Comparison of ENCODE assay signal across 8 mouse cellular contexts in the genomic region with DNA sequence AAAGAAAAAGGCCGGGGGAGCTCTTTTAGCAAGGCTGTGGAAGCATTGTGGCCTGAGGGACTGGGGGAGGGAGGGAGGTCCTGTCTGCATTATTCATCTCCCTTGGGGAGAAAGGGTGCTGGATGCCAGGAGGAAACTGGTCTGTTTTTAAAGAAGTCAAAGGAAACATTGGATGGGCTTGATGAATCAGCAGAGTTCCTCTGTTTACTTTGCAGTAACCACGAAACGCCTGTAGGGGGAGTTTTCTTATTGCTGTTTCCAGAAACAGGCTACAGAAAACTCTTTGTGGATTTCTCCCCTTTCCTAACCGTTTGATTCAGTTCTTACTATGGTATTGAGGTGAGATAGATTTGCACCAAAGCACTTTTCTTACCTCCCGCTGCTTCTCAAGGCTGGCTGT.
DNase-seq lines count a peak whose midpoint lies in the region; ATAC-seq and TF ChIP-seq lines count a peak whose summit lies in the region.

No protein-coding gene starts in this region.

- H3K36me3 ChIP-seq in forebrain, embryonic 11.5 days (ENCODE audit: control insufficient read depth, insufficient read depth, low read length): no peaks in the 10 kb centered on the region
- no peaks in the 10 kb centered on the region for H3K36me3 ChIP-seq in forebrain, embryonic 16.5 days (ENCODE audit: control insufficient read depth, insufficient read depth)
- no peaks in the 10 kb centered on the region for H3K36me3 ChIP-seq in limb, embryonic 14.5 days (ENCODE audit: control insufficient read depth, insufficient read depth, low read length)

- no peak overlapping the region for H3K9ac ChIP-seq in forebrain, embryonic 11.5 days (ENCODE audit: low read length)
- no peak overlapping the region for H3K9ac ChIP-seq in forebrain, embryonic 16.5 days (replicated peaks; ENCODE audit: low read depth, low read length)
- no peak overlapping the region for H3K9ac ChIP-seq in limb, embryonic 14.5 days (ENCODE audit: low read depth, low read length, severe bottlenecking)

- WGBS in forebrain, embryonic 11.5 days: 28% methylated on average over 5 of the region's 5 CpGs
- WGBS in forebrain, embryonic 16.5 days: 26% methylated on average over 5 of the region's 5 CpGs
- WGBS in limb, embryonic 14.5 days: 28% methylated on average over 5 of the region's 5 CpGs

- H3K27ac ChIP-seq in forebrain, embryonic 11.5 days (ENCODE audit: low read depth, low read length): no peak overlapping the region
- H3K27ac ChIP-seq in forebrain, embryonic 16.5 days (ENCODE audit: low read length): no peak overlapping the region
- H3K27ac ChIP-seq in limb, embryonic 14.5 days (replicated peaks; ENCODE audit: low read depth, low read length): no peak overlapping the region

- TF ChIP-seq POLR2A in limb, embryonic 14.5 days (IDR thresholded peaks at IDR 0.05; ENCODE audit: borderline replicate concordance, extremely low read depth, insufficient read depth, insufficient read length): no peak

- no peaks in the 10 kb centered on the region for H3K27me3 ChIP-seq in forebrain, embryonic 11.5 days (ENCODE audit: control insufficient read depth, insufficient read depth, low read length)
- H3K27me3 ChIP-seq in forebrain, embryonic 16.5 days (replicated peaks; ENCODE audit: control insufficient read depth, insufficient read depth, low read length): peaks cover 7% of the 10 kb centered on the region; the same call in 1 of the 2 replicates
- no peaks in the 10 kb centered on the region for H3K27me3 ChIP-seq in limb, embryonic 14.5 days (ENCODE audit: control insufficient read depth, insufficient read depth, low read length)

- no peak for ATAC-seq in forebrain, embryonic 11.5 days (replicated peaks; ENCODE audit: low FRiP score)
- ATAC-seq in forebrain, embryonic 16.5 days: no peak
- no peak for ATAC-seq in limb, embryonic 14.5 days (ENCODE audit: low FRiP score, low read depth)

- DNase-seq in forebrain, embryonic 11.5 days (ENCODE audit: low spot score): peak; percentile 69
- DNase-seq in B cell, adult 2 months: peak; percentile 0 to 2
- DNase-seq in c-Kit-positive CD71-positive TER-119-negative erythroid progenitor cells, embryonic 14.5 days (ENCODE audit: low read depth): peak; percentile 2
- peak; percentile 14 to 61 for DNase-seq in frontal cortex, postnatal 14 days (ENCODE audit: low spot score in 2 of 2)
- DNase-seq in kidney, postnatal 14 days: peak; percentile 77
- peak; percentile 88 for DNase-seq in limb, embryonic 14.5 days (ENCODE audit: low spot score)
- DNase-seq in telencephalon, adult 2 months (ENCODE audit: low read depth, low spot score): peak; percentile 27

- H3K9me3 ChIP-seq in forebrain, embryonic 11.5 days (ENCODE audit: control insufficient read depth, low read length): no peaks in the 10 kb centered on the region
- no peaks in the 10 kb centered on the region for H3K9me3 ChIP-seq in forebrain, embryonic 16.5 days (ENCODE audit: control insufficient read depth, low read length)
- H3K9me3 ChIP-seq in limb, embryonic 14.5 days (ENCODE audit: control insufficient read depth, low read length): no peaks in the 10 kb centered on the region

- no peak overlapping the region for H3K4me3 ChIP-seq in forebrain, embryonic 11.5 days (ENCODE audit: low read depth, low read length)
- H3K4me3 ChIP-seq in forebrain, embryonic 16.5 days (replicated peaks; ENCODE audit: low read length): no peak overlapping the region
- no peak overlapping the region for H3K4me3 ChIP-seq in limb, embryonic 14.5 days (replicated peaks; ENCODE audit: low read length)

- H3K4me1 ChIP-seq in forebrain, embryonic 11.5 days (replicated peaks; ENCODE audit: control insufficient read depth, insufficient read depth, low read length): no peaks in the 10 kb centered on the region
- H3K4me1 ChIP-seq in forebrain, embryonic 16.5 days (replicated peaks; ENCODE audit: control insufficient read depth, insufficient read depth, low read length): 0 out of 2 replicates have a peak, but pooled peaks cover 2% of the 10 kb centered on the region
- peaks cover 14% of the 10 kb centered on the region; the same call in 1 of the 2 replicates for H3K4me1 ChIP-seq in limb, embryonic 14.5 days (ENCODE audit: control insufficient read depth, insufficient read depth, low read length)

- H3K4me2 ChIP-seq in forebrain, embryonic 11.5 days (ENCODE audit: low read depth, low read length, severe bottlenecking): no peak overlapping the region
- no peak overlapping the region for H3K4me2 ChIP-seq in forebrain, embryonic 16.5 days (ENCODE audit: low read length)
- no peak overlapping the region for H3K4me2 ChIP-seq in limb, embryonic 14.5 days (replicated peaks; ENCODE audit: low read depth, low read length, severe bottlenecking)

Comparison
In these comparisons a context has a peak if more than half of its experiments do, and no peak if none do; other contexts are left out.
1. DNase-seq: peak in every context shown above with its lines; median percentile 88 in limb, embryonic 14.5 days; 77 in kidney, postnatal 14 days; 69 in forebrain, embryonic 11.5 days; 38 in frontal cortex, postnatal 14 days; 27 in telencephalon, adult 2 months; 2 in c-Kit-positive CD71-positive TER-119-negative erythroid progenitor cells, embryonic 14.5 days; 1 in B cell, adult 2 months.